Mouse (Mus musculus): Measurements from ENCODE around the gene Psmd9. TPM values are rescaled to one million over a fixed set of nuclear protein-coding genes. Genes with fewer than 3 reads are reported as not detected.

Psmd9 gene
- polyA plus RNA-seq, 1 experiment: 27.1 TPM

- Histone ChIP-seq H3K4me1 (ENCODE audit: control insufficient read depth, insufficient read depth, low read length) (peaks cover 4% of the 10 kb centered on the region; the same call in 1 of the 2 replicates), H3K4me3 (ENCODE audit: insufficient read depth, low read length) (peak overlapping the region; percentile 86), H3K27ac (ENCODE audit: insufficient read depth, low read length) (no peak overlapping the region)
- TF ChIP-seq CTCF (IDR thresholded peaks at IDR 0.05; ENCODE audit: extremely low read depth, insufficient read depth, low read length) (no peak), POLR2A (IDR thresholded peaks at IDR 0.05; ENCODE audit: extremely low read depth, insufficient read depth, low read length) (peak; percentile 47; the same call in 1 of the 2 replicates)
These were observed 58.7 kb downstream of the Psmd9 start for GRCm38 (mm10) chr5:123227762-123228523.

- Histone ChIP-seq H3K4me3 (ENCODE audit: insufficient read depth, low read length) (peak overlapping the region; percentile 86), H3K27ac (ENCODE audit: insufficient read depth, low read length) (no peak overlapping the region), H3K4me1 (ENCODE audit: control insufficient read depth, insufficient read depth, low read length) (peaks cover 4% of the 10 kb centered on the region; the same call in 1 of the 2 replicates)
- TF ChIP-seq POLR2A (IDR thresholded peaks at IDR 0.05; ENCODE audit: extremely low read depth, insufficient read depth, low read length) (no peak), CTCF (IDR thresholded peaks at IDR 0.05; ENCODE audit: extremely low read depth, insufficient read depth, low read length) (no peak)
These were observed 59.3 kb downstream of the Psmd9 start for GRCm38 (mm10) chr5:123228524-123228922.

- TF ChIP-seq CTCF (IDR thresholded peaks at IDR 0.05; ENCODE audit: extremely low read depth, insufficient read depth, low read length) (no peak), POLR2A (IDR thresholded peaks at IDR 0.05; ENCODE audit: extremely low read depth, insufficient read depth, low read length) (no peak)
- no peak overlapping the region for H3K27ac ChIP-seq (ENCODE audit: insufficient read depth, low read length)
- H3K4me3 ChIP-seq (ENCODE audit: insufficient read depth, low read length): no peak overlapping the region; the same call in 1 of the 2 replicates
- H3K4me1 ChIP-seq (ENCODE audit: control insufficient read depth, insufficient read depth, low read length): peaks cover 4% of the 10 kb centered on the region; the same call in 1 of the 2 replicates
These were observed 60.1 kb downstream of the Psmd9 start for GRCm38 (mm10) chr5:123229296-123229695.

- no peak for TF ChIP-seq POLR2A (IDR thresholded peaks at IDR 0.05; ENCODE audit: extremely low read depth, insufficient read depth, low read length)
- no peak for TF ChIP-seq CTCF (IDR thresholded peaks at IDR 0.05; ENCODE audit: extremely low read depth, insufficient read depth, low read length)
- Histone ChIP-seq H3K4me1 (ENCODE audit: control insufficient read depth, insufficient read depth, low read length) (peaks cover 8% of the 10 kb centered on the region; the same call in 1 of the 2 replicates), H3K4me3 (ENCODE audit: insufficient read depth, low read length) (no peak overlapping the region), H3K27ac (ENCODE audit: insufficient read depth, low read length) (no peak overlapping the region)
These were observed 63.0 kb downstream of the Psmd9 start for GRCm38 (mm10) chr5:123232180-123232579.

- peak; percentile 42 for TF ChIP-seq CTCF (IDR thresholded peaks at IDR 0.05; ENCODE audit: extremely low read depth, insufficient read depth, low read length)
- TF ChIP-seq POLR2A (IDR thresholded peaks at IDR 0.05; ENCODE audit: extremely low read depth, insufficient read depth, low read length): no peak
- H3K4me1 ChIP-seq (ENCODE audit: control insufficient read depth, insufficient read depth, low read length): peaks cover 4% of the 10 kb centered on the region; the same call in 1 of the 2 replicates
These were observed 66.5 kb downstream of the Psmd9 start for GRCm38 (mm10) chr5:123235731-123236130.

GRCm38 (mm10) chr5:123236426-123236825 lies 67.2 kb downstream of the Psmd9 start:
- Histone ChIP-seq H3K4me1 (ENCODE audit: control insufficient read depth, insufficient read depth, low read length) (peaks cover 4% of the 10 kb centered on the region; the same call in 1 of the 2 replicates), H3K4me3 (ENCODE audit: insufficient read depth, low read length) (no peak overlapping the region), H3K27ac (ENCODE audit: insufficient read depth, low read length) (no peak overlapping the region)
- TF ChIP-seq CTCF (IDR thresholded peaks at IDR 0.05; ENCODE audit: extremely low read depth, insufficient read depth, low read length): no peak
- TF ChIP-seq POLR2A (IDR thresholded peaks at IDR 0.05; ENCODE audit: extremely low read depth, insufficient read depth, low read length): no peak

More at GRCm38 (mm10) chr5:123235731-123236130, 66.5 kb downstream of the Psmd9 start:
- H3K4me3 ChIP-seq (ENCODE audit: insufficient read depth, low read length): no peak overlapping the region
- H3K27ac ChIP-seq (ENCODE audit: insufficient read depth, low read length): no peak overlapping the region

- Histone ChIP-seq H3K4me3 (ENCODE audit: insufficient read depth, low read length) (no peak overlapping the region), H3K4me1 (ENCODE audit: control insufficient read depth, insufficient read depth, low read length) (peaks cover 4% of the 10 kb centered on the region; the same call in 1 of the 2 replicates), H3K27ac (ENCODE audit: insufficient read depth, low read length) (no peak overlapping the region)
- TF ChIP-seq POLR2A (IDR thresholded peaks at IDR 0.05; ENCODE audit: extremely low read depth, insufficient read depth, low read length): no peak
- TF ChIP-seq CTCF (IDR thresholded peaks at IDR 0.05; ENCODE audit: extremely low read depth, insufficient read depth, low read length): no peak
These were observed 70.3 kb downstream of the Psmd9 start for GRCm38 (mm10) chr5:123239501-123239900.

- peak; percentile 66 for TF ChIP-seq CTCF (IDR thresholded peaks at IDR 0.05; ENCODE audit: extremely low read depth, insufficient read depth, low read length)
- TF ChIP-seq POLR2A (IDR thresholded peaks at IDR 0.05; ENCODE audit: extremely low read depth, insufficient read depth, low read length): no peak
- no peaks in the 10 kb centered on the region for H3K4me1 ChIP-seq (ENCODE audit: control insufficient read depth, insufficient read depth, low read length)
- H3K4me3 ChIP-seq (ENCODE audit: insufficient read depth, low read length): no peak overlapping the region
- no peak overlapping the region for H3K27ac ChIP-seq (ENCODE audit: insufficient read depth, low read length)
These were observed 76.3 kb downstream of the Psmd9 start for GRCm38 (mm10) chr5:123245518-123245917.

- H3K27ac ChIP-seq (ENCODE audit: insufficient read depth, low read length): no peak overlapping the region
- TF ChIP-seq POLR2A (IDR thresholded peaks at IDR 0.05; ENCODE audit: extremely low read depth, insufficient read depth, low read length): no peak
- TF ChIP-seq CTCF (IDR thresholded peaks at IDR 0.05; ENCODE audit: extremely low read depth, insufficient read depth, low read length): no peak
- H3K4me3 ChIP-seq (ENCODE audit: insufficient read depth, low read length): no peak overlapping the region
- no peaks in the 10 kb centered on the region for H3K4me1 ChIP-seq (ENCODE audit: control insufficient read depth, insufficient read depth, low read length)
These were observed 82.2 kb downstream of the Psmd9 start for GRCm38 (mm10) chr5:123251390-123251789.

GRCm38 (mm10) chr5:123251834-123252233 lies 82.6 kb downstream of the Psmd9 start, which contains the start of gene Wdr66:
Gene Wdr66, plus strand, starts transcription at chr5:123252102.
- H3K4me3 ChIP-seq (ENCODE audit: insufficient read depth, low read length): peak within 1 kb of the TSS; percentile 25
- H3K4me1 ChIP-seq (ENCODE audit: control insufficient read depth, insufficient read depth, low read length): no peaks in the 10 kb centered on the region
- peak; percentile 88 for TF ChIP-seq CTCF (IDR thresholded peaks at IDR 0.05; ENCODE audit: extremely low read depth, insufficient read depth, low read length)
- no peak for TF ChIP-seq POLR2A (IDR thresholded peaks at IDR 0.05; ENCODE audit: extremely low read depth, insufficient read depth, low read length)
- no peak within 1 kb of the TSS for H3K27ac ChIP-seq (ENCODE audit: insufficient read depth, low read length)

All from cortical plate, adult 2 months (tissue).